Mouse (Mus musculus) cerebellum, adult 9-10 months (tissue): Measurements from ENCODE around the gene Mnt.

ENCODE experiments used
- DNase-seq: peaks from one replicate; pipeline ENCODE4 v3.0.0; 2022

The Mnt gene

GRCm38 (mm10) chr11:74850998-74851661 is 20.4 kb downstream of the Mnt start:
- DNase-seq, result no peak

- no peak for DNase-seq
These were observed 27.0 kb downstream of the Mnt start for GRCm38 (mm10) chr11:74857756-74858155.

GRCm38 (mm10) chr11:74862129-74862528 is 31.4 kb downstream of the Mnt start:
- no peak for DNase-seq

GRCm38 (mm10) chr11:74863471-74863870 is 32.8 kb downstream of the Mnt start:
- no peak for DNase-seq

GRCm38 (mm10) chr11:74864421-74864820 is 33.7 kb downstream of the Mnt start:
- DNase-seq, result no peak

GRCm38 (mm10) chr11:74865252-74865651 is 34.5 kb downstream of the Mnt start:
- no peak for DNase-seq

- peak; percentile 93 for DNase-seq
These were observed 35.9 kb downstream of the Mnt start for GRCm38 (mm10) chr11:74866640-74867039.

GRCm38 (mm10) chr11:74867181-74867580 is 36.5 kb downstream of the Mnt start:
- peak; percentile 96 for DNase-seq

- peak; percentile 66 for DNase-seq
These were observed 37.5 kb downstream of the Mnt start for GRCm38 (mm10) chr11:74868046-74868760.

GRCm38 (mm10) chr11:74869603-74870002 is 38.9 kb downstream of the Mnt start:
- no peak for DNase-seq

- no peak for DNase-seq
These were observed 39.8 kb downstream of the Mnt start for GRCm38 (mm10) chr11:74870544-74870943.

- DNase-seq, result no peak
These were observed 40.4 kb downstream of the Mnt start for GRCm38 (mm10) chr11:74870991-74871622.

- peak; percentile 66 for DNase-seq
These were observed 43.9 kb downstream of the Mnt start for GRCm38 (mm10) chr11:74874630-74875029.

GRCm38 (mm10) chr11:74876801-74877200 is 46.1 kb downstream of the Mnt start:
- peak; percentile 75 for DNase-seq

GRCm38 (mm10) chr11:74880999-74881398 is 50.3 kb downstream of the Mnt start:
- DNase-seq, result no peak

GRCm38 (mm10) chr11:74881979-74882378 is 51.3 kb downstream of the Mnt start:
- DNase-seq, result no peak

- DNase-seq, result peak; percentile 79
These were observed 52.4 kb downstream of the Mnt start for GRCm38 (mm10) chr11:74883098-74883497.

- peak; percentile 48 for DNase-seq
These were observed 63.9 kb downstream of the Mnt start for GRCm38 (mm10) chr11:74894619-74895018.
